Mouse (Mus musculus) 416B (cell line): ENCODE measurements at regions not wholly inside any gene's neighbourhood (a gene's known extent, or its start where the extent isn't known, plus 50 kb on each side); places are given as distances from the start of the nearest gene placed in this dataset.
A peak's percentile ranks its signal among the peaks of the same experiment; 100 is the strongest.

Source experiments
- DNase-seq: peaks from one replicate; pipeline ENCODE4 v3.0.0; 2011; ENCODE audit warnings: low read depth

DNA sequence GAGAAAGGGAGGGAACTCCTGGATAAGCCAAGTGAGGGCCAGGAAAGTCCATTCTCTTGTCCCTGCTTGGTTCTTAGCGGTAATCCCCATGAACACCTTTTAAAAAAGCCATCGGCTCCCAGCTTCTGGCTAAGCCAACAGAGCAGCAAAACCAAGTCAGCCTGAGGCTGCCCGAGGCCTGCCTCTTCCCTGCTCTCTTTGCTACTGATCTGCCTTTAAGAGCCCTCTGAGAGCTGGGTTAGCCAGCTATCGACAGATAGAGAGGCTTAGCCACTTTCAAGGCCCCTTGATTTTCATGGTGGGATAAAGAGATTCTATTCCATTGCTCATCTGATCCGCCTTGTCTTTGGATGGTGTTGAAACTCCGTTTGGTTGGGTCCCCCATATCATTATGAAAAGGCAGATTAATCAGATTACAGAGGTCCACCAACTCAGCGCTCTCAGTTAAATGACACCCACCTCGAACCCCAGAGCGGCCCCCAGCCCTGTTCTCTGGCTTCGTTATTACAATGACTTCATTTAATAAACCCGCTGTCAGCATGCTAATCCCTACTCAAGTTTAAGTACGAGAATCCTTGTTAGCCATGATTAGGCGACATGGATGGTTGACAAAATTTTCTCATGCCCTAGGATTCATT lies 66.1 kb downstream of the Slc4a3 start:
- no peak for DNase-seq

DNA sequence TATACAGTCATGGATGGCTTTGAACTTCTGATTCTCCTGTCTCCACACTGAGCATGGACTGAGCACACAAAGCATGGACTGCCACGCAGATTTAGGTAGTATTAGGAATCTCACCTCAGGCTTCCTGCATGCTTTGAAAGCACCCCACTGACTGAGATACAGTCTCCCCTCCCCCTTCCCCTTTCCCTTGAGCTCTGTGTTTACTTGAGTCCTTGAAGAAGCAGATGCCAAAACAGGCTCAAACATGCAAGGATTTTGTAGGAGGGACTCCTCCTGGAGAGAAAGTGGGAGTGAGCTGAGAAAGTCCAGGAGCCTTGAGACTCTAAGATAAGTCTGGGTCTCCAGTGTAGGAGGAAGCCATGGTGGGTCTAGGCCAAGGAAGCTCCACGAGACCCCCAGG lies 67.1 kb downstream of the Slc4a3 start:
- no peak for DNase-seq

DNA sequence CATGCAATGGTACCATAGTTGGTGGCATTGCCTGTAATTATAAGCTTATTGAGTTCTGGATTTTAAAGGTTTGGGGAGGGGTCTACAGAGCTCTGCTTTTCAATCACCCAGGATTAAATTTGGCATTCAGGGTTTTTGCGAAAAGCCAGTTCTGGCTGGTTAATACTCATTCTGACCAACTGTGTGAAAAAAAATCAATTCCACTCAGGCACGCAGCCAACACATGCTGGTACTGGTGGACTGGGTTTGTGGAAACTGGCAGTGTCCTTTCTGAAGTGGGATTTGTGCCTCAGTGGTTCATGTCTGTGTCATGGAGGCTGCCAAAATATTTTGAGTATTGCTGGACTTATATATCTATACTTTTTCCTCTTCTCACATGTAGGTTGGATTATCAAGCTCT lies 70.9 kb downstream of the Slc4a3 start:
- DNase-seq, result no peak

DNA sequence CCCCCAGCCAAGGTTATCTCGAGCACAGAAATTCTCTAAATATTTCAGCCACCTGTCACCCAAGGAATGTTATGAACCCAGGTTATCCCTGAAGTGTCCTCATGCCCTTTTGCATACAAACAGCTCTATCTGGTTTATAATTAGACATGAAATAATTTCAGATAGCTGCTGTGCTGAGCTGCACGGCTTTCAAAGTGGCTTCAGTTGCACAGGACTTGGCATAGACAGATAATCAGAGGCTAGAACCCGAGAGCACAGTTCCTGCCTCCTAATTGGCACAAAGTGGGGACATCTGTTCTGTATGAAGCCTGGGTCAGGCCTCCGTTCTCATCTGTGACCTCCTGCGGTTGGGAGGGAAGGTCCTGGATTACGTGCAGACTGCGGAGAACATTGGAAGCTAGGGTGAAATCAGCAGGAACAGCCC lies 72.3 kb downstream of the Slc4a3 start:
- DNase-seq, result no peak

DNA sequence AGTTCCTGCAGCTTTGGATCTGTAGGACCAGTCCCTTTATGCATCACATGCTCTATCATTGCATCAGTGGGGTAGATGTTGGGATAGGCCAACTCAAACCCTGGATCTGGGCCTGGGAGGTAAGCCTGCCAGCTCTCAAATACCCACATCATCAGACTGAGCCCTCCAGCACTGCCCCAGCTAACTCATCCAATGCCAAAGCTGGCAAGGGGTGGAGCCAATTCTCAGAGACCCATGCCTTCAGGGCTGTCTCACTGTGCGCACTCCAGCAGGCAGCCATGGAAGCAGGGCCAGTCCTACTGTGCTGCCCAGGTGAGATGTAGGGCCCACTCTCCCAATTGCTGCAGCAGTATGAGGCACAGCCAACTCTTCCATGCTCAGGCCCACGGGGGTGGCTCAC lies 84.2 kb downstream of the Slc4a3 start:
- DNase-seq, result no peak

DNA sequence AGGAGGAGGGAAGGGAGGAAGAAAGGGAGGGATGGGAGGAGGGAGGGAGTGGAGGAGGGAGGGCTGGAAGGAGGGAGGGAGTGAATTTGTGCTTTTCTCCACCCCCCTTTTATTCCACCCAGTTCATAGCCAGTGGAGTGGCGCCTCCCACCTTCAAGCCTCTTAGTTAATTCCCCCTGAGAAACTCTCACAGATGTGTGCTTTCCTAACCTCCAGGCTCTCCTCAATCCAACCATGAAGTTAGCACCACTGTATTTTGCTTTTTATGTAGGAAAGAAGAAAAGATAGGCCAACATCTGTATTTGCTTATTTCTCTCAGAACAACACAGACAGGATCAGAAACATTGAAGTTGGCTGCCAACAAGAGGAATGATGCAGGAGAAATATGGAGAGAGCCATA lies 85.7 kb downstream of the Slc4a3 start:
- no peak for DNase-seq

DNA sequence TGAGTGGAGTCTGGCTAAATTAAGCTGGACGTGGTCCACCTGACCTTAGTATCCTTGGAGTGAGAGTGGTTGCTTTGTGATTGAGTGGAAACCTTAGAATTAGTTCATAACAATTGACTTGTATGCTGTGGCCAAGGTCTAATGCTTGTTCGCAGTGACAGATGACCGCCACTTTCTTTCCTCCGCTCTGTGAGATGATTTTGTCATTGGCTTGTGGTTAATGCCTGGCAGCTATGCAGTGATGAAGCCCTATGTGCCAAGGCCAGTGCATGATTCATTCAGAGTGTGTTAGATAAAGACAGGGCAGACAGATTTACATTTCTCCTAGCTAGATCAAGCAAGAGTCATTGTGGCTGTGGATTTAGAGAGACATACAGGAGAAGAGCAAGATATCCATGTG lies 89.5 kb downstream of the Slc4a3 start:
- DNase-seq, result peak; percentile 54

DNA sequence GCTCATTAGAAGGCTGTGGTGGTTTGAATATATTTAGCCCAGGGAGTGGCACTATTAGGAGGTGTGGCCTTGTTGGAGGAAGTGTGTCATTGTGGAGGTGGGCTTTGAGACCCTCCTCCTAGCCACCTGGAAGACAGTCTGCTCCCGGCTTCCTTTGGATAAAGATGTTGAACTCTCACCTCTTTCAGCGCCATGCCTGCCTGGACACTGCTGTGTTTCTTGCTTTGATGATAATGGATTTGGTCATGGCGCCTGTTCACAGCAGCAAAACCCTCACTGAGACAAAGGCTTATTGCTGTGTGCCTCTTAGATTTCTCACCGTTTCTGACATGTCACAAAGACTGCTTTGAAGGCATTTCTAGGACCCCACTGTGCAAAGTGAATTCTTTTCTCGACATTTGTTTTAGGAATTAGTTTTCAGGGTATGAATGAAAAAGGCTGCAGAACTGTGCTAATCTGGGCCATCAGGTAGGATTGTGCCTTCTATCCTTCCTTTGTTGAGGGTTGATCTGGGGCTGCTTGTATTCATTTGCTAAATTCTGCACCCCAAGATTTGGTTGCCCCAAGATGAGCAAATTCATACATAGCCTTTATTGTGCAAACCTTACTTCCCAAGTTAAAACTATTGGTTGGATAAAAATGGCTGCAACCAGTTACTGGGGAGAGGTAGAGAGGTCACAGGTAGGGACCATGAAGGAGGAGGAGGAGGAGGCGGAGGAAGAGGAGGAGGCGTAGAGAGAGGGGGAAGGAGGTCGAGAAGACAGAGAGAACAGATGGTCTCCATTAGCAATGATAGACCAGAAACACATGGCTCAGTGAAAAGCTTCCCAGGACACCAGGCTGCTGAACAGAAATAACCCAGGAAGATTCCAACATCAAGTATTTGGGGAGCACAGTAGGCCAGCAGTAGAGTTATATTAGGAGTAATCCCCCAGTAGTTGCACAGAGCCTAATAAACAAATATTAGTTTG lies 93.2 kb downstream of the Slc4a3 start:
- DNase-seq, result no peak

DNA sequence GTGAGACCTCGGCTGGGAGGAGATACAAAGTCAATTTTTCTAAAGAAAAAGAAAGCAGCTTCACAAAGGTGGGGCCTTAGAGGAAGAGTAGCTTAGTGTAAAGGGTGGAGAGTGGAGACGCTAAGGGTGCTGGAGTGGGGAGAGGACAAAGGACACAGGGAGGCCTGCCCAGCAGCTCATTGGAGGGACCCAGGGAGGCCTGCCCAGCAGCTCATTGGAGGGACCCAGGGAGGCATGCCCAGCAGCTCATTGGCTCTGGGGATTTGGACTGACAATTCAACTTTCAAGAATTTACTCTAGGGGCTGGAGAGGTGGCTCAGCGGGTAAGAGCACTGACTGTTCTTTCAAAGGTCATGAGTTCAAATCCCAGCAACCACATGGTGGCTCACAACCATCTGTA lies 96.4 kb downstream of the Slc4a3 start:
- DNase-seq, result no peak

DNA sequence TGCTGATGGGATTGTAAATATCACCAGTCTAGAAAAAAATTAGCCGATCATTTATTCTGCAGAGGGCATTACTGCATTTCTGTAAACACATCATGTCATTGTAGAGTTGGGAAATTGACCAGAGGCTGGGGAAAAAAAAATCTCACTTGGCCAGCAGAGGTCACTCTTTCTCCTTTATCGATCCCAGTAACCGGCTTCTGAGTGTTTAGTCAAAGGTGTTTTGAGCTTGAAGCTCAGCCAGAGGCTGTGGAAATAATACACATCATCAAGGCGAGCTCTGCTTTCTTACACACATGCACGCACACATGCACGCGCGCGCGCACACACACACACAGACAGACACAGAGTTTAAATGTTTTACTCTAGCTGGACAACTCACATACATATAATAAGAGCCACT lies 106.5 kb downstream of the Slc4a3 start:
- DNase-seq, result peak; percentile 66

DNA sequence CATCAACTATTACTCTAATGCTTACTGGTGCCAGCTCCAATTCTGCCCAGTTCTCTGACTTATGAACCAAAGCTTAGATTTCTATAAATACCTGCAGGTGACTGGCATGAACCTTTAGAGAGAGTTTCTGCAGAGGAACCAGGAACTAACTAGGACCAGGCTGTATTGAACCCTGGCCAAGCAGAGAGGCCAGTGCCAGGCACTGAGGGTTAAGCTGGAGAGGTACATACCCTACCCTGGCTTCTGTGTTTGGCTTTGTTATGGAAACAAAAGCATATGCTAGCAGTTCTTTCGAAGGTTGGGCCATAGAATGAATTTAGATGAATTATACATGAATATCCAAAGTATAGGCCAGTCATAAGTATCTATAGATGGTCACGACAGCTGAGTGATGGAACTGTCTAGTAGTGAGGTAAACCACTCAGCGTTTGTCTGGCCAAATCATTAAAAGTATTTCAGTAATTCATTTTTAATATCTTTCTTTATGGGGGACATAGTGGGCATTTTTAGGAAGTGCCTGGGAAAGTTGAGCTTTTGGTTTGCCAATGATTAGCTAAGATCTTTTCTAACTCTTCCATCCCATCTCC lies 107.0 kb downstream of the Slc4a3 start:
- no peak for DNase-seq

DNA sequence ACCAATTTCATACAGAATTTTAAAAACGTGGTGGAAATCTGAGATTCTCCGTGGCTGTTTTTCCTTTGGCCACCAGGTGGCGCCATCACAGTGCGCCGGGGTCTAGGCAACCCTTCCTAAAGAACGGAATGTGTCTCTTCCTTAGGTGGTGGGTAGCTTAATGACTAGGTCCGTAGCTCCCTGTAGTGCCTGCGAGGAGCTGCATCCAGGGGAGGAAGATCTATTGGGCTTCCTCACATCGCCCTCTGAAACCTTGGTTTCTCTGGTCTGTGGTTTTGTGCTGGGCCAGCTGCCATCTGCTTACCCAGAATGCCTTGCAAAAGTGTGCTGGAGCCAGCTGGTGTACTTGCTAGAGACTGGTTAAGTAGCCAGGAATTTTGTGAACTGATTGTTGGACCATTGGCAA lies 107.6 kb downstream of the Slc4a3 start:
- DNase-seq, result peak; percentile 62

DNA sequence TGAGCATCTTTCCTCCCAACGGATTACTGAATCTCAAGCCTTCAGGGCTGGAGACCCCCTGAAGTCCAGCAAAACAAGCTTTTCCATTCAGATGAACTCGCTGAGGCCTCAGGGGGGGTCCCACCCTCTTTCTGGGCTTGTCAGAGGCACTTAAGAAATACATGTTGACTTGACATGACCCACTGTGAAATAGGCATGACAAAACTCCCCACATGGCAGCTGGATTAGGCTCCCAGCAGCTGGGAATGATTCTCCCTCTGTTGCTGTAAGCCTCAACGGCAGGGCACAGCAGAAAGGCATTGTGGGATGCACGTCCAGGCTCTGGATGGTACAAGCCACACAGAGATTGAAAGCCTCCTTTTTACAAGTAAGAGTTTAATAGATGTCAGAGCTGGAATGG lies 110.5 kb downstream of the Slc4a3 start:
- no peak for DNase-seq

DNA sequence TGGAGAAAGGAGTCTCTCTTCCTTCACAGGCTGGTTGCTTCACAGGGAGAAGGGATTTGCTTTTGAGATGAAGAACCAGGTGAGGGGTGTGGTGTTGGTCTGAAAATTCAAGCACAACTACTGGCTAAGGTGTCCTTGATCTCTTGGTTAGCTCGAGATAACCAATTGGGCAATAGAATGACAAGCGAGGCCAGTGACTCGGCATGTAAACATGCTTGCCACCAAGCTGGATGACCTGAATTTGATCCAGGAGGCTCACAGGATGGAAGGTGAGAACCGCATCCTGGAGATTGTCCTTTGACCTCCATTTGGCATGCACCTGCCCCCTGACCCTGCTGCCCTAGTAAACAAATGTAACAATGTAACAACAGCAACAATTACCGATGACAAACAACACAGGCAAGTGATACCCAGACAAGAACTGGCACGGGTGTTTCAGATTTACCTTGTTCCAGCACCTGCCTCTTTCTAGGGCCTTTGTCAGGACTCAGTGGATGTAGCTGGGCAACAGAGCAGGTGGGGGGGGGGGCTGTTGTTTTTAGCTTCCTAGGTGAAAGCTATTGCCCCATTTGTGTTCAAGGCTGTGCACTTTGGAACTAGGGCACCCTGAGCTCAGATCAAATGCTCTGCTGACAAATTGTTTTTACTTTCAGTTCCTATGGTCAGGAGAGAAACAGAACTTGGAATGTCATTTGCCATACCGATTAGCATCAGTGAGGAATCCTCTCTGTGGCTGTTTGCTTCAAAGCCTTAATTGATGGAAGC lies 114.5 kb downstream of the Slc4a3 start:
- DNase-seq, result no peak

DNA sequence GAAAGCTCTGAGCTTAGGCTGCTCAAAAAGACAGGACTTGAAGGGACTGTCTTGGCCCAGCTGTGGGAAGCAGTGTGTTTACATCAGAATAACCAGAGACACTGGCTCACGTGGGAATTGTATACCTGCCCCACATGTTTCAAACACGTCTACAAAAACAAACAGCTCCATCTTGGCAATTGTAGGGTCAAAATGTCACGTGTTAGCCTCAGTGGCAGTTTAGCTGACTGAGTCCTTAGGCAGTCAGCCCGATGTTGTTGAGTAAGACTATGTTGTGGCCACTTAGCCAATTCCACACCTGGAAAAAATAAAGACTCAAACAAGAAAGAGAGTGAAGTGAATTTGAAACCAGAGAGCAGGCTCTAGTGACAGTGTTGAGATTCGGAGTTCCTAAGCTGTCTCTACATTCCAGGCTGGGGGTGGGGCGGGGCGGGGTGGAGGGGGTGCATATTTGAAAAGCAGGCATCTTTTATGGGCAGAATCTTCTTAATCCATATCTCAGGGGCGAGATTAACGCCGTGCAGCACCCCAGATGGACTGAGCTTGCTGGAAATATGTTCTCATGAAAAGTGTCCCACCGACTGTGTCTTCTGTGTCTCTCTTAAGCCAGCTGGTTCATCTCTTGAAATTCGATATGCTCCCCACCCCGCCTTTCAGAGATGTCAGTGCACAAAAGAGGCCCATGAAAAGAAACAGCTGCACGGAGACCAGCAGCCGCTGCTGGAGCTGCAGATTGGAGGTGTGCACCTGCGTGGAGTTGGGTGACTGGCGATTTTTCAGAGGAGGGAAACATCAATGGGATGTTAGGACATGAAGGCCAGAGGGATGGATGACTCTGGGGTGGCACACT lies 116.3 kb downstream of the Slc4a3 start:
- DNase-seq, result no peak

DNA sequence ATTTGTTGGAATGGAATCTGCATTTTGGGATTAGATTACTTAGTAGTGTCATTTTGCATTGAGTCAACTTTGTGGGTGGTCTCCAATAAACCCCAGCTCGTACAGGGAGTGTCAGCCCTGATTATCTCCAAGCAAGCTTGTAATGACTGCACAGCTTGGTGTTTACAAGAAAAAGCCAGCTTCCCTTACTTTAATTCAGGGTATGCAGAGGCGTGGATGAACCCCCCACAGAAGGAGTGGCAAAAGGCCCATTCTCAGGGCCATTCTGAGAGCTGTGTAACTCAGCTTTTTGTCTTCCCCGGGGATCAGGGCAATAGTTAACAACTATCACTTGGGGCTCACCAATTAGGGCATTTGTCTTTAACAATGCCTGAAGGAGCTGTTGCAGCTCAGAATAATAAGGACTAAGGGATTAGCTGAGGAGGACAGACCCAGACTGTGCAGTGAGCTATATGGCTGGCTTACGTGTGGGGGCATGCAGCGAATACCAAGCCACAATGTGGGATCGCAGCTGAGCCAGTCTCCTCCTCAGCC lies 121.7 kb downstream of the Slc4a3 start:
- no peak for DNase-seq

DNA sequence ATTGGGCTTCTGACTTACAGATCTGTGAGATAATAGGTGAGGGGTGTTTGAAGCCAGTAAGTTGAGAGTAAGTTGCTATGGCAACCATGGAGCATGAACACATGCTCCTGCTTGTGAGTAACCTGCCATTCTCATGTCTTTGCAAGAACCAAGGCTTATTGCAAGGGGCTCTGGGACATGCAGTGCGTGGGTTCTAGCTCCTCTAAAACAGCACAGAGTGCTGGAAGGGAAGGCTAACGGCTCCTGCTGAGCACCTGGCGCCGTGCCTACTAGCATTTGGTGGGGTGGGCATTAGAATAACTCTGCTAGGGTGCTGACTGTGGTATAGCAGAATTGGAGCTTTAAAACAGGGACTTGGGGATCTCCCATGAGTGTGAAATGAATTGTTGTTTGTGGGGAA lies 130.2 kb downstream of the Slc4a3 start:
- no peak for DNase-seq

DNA sequence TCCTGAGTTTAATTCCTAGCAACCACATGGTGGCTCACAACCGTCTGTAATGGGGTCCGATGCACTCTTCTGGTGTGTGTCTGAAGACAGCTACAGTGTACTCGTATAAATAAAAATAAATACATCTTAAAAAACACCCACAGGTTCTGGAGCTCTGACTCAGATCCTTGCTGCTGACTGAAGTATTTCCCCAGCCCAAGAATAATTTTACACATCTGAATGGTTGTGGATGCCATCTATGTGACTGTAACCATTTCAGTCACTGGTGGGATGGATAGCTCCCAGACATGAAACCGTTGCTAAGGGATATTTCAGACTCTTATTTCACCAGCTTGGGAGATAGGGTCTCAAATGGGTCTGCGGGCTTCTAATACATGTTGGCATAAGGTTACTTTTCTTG lies 131.6 kb downstream of the Slc4a3 start:
- DNase-seq, result no peak

DNA sequence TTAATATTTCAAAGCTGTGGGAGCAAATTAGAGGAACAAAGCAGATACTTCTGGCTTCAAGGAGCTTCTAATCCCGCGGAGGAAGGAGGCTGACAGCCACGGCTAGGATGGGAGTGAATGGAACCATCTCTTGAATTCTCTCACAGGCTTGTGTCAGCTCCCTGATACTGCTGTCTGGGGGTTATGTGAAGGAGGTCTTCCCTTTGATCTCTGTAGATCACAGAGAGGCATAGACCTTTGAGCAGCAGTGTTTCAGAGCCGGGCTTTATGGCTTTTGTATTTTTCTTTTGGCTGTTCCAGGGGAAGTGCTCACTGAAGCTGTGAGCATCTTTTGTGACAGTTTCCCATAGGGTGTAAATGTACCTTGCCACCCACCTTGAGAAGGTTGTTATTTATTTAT lies 132.2 kb downstream of the Slc4a3 start:
- no peak for DNase-seq

DNA sequence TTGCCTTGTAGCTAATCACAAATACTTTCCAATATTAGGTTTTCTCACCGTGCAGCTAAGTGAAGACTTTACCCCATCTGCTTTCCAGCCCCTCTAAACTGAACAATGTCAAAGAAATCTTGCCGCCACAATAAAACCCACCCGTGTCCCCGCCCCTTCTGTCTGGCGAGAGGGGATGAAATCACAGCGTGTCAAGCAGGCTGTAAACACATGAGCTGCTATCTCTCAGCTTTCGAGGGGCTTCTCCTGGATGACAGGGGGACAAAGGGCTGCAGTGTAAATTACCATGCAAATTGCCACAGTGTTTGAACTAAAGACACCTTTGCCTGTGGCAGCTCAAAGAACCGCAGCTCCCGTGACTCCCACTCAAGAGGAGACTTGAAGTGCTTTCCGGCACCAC lies 134.3 kb downstream of the Slc4a3 start:
- no peak for DNase-seq

DNA sequence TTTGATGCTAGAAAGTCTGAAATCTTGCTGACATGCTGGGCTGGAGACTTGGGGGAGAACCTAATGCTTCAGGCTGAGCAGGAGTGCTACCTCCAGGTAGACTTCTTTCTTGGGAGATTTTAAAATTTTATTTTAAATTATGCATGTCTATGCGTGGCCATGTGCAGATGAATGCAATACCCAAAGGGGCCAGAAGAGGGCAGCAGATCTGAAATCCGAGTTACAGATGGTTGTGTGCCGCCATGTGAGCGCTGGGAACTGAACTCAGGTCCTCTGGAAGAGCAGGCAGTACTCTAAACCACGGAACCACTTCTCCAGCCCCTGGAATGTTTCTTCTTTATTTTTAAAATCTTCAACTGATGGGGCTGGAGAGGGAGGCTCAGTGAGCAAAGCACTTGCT lies 135.8 kb downstream of the Slc4a3 start:
- DNase-seq, result no peak
